Mouse (Mus musculus) liver, embryonic 12.5 days (tissue): ENCODE measurements around the gene Dynlt1b. TPM values are rescaled to one million over a fixed set of nuclear protein-coding genes. Genes with fewer than 3 reads are reported as not detected.
"Not testable (repeated sequence)": the region's sequence is repeated elsewhere in the genome, so short reads cannot be mapped to it uniquely, and the experiment has no call there.

Experiments
- ATAC-seq: fragments of 200-750 bp; cut with Nextera tagmentation; 2 replicates; pipeline ENCODE4 v1.8.0; 2017; ENCODE audit warnings: moderate number of reproducible peaks, mild to moderate bottlenecking, moderate library complexity
- H3K27ac ChIP-seq: fragments of 300-500 bp; sonication (generic); 2 replicates; pipeline ENCODE4 v1.5.1; 2016; ENCODE audit warnings: mild to moderate bottlenecking
- H3K27me3 ChIP-seq: fragments of 300-500 bp; sonication (generic); replicated peaks from 2 replicates; pipeline ENCODE4 v1.6.1; 2016; ENCODE audit warnings: mild to moderate bottlenecking, moderate library complexity
- H3K36me3 ChIP-seq: fragments of 300-500 bp; sonication (generic); 2 replicates; pipeline ENCODE4 v1.6.1; 2016; ENCODE audit warnings: mild to moderate bottlenecking, moderate library complexity
- H3K4me1 ChIP-seq: fragments of 300-500 bp; sonication (generic); 2 replicates; pipeline ENCODE4 v1.6.1; 2016
- H3K4me2 ChIP-seq: fragments of 300-500 bp; sonication (generic); 2 replicates; pipeline ENCODE4 v1.6.1; 2016; ENCODE audit warnings: mild to moderate bottlenecking, moderate library complexity
- H3K4me3 ChIP-seq: fragments of 300-500 bp; sonication (generic); 2 replicates; pipeline ENCODE4 v1.5.1; 2016; ENCODE audit warnings: mild to moderate bottlenecking, moderate library complexity
- H3K9ac ChIP-seq: fragments of 300-500 bp; sonication (generic); 2 replicates; pipeline ENCODE4 v1.6.1; 2016; ENCODE audit warnings: mild to moderate bottlenecking, moderate library complexity
- H3K9me3 ChIP-seq: fragments of 300-500 bp; sonication (generic); replicated peaks from 2 replicates; pipeline ENCODE4 v1.6.1; 2016; ENCODE audit warnings: mild to moderate bottlenecking, moderate library complexity
- WGBS: fragments of 180-500 bp; shearing (Covaris S2); methylation state at CpG from one replicate; pipeline ENCODE4 v1.1.7; 2016; ENCODE audit not compliant: insufficient replicate concordance; 5-methylcytosine and 5-hydroxymethylcytosine counted together
- polyA plus RNA-seq: library from polyadenylated mRNA; unstranded; fragments of >200 nt; fragmentation: Nextera tagmentation; extraction: Ambion mirVana; gene quantifications from 2 replicates; pipeline ENCODE4 v1.2.1, GENCODE M21; 2016

Gene Dynlt1b
- polyA plus RNA-seq, 1 experiment from 2014 or later = 229 TPM

DNA sequence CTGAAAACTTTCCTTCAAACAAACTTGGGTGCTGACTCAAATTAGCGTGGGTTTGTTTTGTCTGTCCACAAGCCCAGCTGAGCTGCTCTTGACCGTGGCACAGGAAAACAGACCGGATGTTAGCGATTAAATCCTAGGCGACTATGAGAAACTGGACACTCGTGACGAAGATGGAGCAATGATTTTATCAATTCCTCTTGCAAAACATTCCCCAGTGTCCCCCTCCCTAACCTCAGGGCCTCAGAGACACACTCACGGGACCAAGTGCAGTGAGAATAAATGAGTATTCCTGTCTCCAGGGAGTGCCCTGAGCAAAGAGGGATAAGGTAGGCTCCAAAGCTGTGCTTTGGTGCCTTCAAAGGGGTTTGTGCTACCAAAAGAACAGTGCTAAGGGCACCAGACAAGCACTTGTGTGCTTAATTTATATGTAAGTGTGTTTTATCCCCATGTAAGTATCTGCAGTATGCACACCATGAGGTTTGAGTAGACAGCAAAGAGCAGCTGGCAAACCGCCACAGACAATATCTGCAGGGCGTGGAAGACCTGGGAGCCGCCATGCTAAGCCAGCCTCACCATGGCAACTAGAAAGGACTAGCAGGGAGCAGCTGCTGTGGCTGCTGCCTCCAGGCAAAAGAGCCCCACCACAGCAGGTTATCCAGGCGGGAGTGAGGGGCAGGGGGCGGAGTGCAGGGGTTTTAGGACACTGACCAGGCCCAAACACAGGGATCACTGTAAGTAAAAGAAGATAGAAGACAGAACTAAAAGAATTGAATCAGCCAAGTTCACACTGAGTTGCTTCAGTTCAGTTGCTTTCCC, 30.4 kb upstream of the Dynlt1b start:
- not testable (repeated sequence) for ATAC-seq, H3K9me3 ChIP-seq, H3K4me2 ChIP-seq, H3K36me3 ChIP-seq, H3K4me3 ChIP-seq, H3K27ac ChIP-seq, H3K9ac ChIP-seq, H3K4me1 ChIP-seq, H3K27me3 ChIP-seq
- WGBS = 42% methylated on average over 8 of the region's 13 CpGs

DNA sequence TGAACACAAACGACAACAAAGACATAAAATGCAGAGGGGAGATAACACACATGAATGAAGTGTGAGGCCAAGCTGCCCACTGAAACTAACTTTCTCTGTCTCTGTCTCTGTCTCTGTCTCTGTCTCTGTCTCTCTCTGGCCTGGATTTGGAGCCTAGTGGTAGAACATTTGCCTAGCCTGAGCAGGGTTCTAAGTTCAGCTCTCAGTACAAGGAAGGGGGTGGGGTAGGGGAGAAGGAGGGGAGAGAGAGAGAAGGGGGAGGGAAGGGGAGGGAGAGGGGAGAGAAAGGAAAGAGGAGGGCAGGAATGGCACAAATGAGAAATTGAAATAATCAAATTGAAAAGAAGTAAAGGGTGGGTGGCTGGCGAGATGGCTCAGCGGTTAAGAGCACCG, 29.8 kb upstream of the Dynlt1b start:
- not testable (repeated sequence) for H3K4me1 ChIP-seq
- 61% methylated on average over 4 of the region's 4 CpGs for WGBS

DNA sequence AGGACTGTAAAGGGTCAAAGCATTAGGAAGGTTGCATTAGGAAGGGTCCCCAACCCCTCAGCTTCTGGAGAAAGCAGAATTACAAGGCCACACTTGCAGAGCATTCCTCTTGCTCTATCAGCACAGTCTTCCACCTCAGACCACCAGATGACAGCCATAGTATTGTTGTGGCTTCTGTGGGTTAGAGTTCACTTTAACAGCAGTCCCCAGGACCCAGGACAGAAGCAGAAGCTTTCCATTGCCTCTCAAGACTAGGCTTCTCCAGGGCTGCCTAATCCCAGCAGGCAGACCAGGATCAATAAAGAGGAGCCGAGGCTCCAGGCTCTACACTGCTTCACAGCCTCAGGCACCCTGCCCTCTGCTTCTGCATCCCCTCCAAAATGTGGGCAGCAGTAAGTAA, 25.4 kb upstream of the Dynlt1b start:
- H3K27ac ChIP-seq, ATAC-seq, H3K9ac ChIP-seq, H3K27me3 ChIP-seq, H3K4me2 ChIP-seq, H3K9me3 ChIP-seq, H3K4me3 ChIP-seq, H3K4me1 ChIP-seq, H3K36me3 ChIP-seq: not testable (repeated sequence)
- 26% methylated on average over 1 of the region's 1 CpGs for WGBS

More for the DNA sequence above, 29.8 kb upstream of the Dynlt1b start:
- H3K4me3 ChIP-seq, H3K36me3 ChIP-seq, H3K9me3 ChIP-seq, ATAC-seq, H3K4me2 ChIP-seq, H3K9ac ChIP-seq, H3K27ac ChIP-seq, H3K27me3 ChIP-seq: not testable (repeated sequence)

DNA sequence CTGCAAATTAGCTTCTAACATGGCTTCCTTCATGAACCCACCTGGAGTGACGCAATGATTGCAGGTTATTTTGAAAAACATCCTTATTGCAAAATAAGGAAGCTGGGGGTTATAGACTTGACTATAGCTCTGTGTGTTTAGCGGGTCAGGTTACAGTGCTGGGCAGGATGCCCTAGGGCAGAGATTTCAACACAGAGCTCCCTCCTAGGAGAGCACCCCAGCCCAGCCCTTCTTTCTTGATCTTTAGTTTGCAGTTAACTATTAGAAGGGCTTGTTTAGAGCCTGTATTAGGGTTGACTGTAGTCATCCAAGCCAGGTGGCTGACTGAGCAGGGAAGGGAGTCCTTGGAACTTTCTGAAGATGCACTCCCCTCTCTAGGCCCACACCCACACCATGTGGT, 22.9 kb upstream of the Dynlt1b start:
- H3K27ac ChIP-seq, H3K27me3 ChIP-seq, H3K36me3 ChIP-seq, H3K4me1 ChIP-seq, H3K9me3 ChIP-seq, ATAC-seq, H3K4me2 ChIP-seq, H3K9ac ChIP-seq, H3K4me3 ChIP-seq: not testable (repeated sequence)
- WGBS = 31% methylated on average over 1 of the region's 2 CpGs

DNA sequence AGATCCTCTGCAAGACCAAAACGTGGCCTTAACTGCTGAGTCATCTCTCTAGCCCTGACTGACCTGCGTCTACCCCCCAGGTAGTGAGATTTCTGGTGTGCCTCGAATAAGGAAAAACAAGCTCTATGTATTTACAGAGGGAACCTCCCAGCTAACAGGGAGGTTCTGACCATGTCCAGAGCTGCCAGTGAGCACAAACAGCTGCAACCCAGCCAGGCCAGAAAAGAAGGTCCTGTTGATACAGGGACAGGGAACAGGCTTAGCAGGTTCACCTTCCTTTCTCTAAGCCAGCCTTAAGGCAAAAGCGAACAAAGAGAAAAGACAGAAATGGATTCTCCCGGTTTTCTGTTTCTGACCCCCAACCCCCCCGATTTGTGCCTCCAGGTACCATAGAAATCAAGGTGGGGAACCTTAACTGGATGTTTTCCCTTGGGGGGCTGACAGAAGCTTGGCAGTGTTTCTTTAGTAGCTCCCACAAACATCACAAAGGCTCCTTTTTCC, 19.1 kb upstream of the Dynlt1b start:
- not testable (repeated sequence) for H3K36me3 ChIP-seq, ATAC-seq
- 43% methylated on average over 6 of the region's 6 CpGs for WGBS

DNA sequence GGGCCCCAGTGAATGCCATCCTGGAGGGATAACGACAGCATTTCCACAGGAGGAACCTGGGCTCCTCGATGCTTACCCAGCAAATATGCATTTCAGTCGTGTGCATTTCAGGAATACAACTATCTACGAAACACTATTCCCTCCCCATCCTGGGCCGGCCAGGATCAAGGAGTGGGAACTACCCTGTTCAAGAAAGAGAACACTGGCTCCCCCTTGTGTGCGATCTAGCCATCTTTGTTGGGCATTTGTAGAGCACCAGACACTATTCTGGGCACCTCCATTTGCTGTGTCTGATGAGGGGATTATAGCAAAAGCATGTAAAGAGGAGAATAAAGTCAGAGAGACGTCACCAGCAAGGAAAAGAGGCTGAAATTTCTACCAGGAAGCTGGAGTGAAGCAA, 12.8 kb upstream of the Dynlt1b start:
- not testable (repeated sequence) for H3K4me2 ChIP-seq, H3K4me1 ChIP-seq, H3K27ac ChIP-seq, H3K36me3 ChIP-seq, H3K27me3 ChIP-seq, ATAC-seq, H3K9me3 ChIP-seq, H3K9ac ChIP-seq, H3K4me3 ChIP-seq
- WGBS = 34% methylated on average over 6 of the region's 7 CpGs

More for the DNA sequence above, 19.1 kb upstream of the Dynlt1b start:
- not testable (repeated sequence) for H3K9ac ChIP-seq, H3K4me3 ChIP-seq, H3K27ac ChIP-seq, H3K4me2 ChIP-seq, H3K27me3 ChIP-seq, H3K9me3 ChIP-seq, H3K4me1 ChIP-seq

DNA sequence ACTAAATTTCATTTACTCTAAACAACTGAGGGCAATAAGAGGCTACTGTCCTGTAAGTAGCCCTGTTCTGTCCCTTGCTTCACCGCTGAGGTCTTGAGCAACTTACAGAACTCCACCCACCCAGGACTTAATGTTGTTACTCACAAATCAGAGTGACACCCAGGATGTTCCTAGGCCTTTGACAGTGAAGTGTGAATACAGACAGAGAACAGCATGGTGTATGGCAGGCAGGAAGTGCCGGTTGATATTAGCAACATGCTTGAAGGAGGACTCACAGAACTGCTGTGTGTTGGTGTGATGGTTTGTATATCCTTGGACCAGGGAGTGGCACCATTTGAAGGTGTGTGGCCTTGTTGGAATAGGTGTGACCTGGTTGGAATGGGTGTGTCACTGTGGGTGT, 9.4 kb upstream of the Dynlt1b start:
- H3K4me1 ChIP-seq, H3K27me3 ChIP-seq, H3K36me3 ChIP-seq, H3K9me3 ChIP-seq, H3K4me2 ChIP-seq, H3K4me3 ChIP-seq, H3K9ac ChIP-seq, H3K27ac ChIP-seq, ATAC-seq: not testable (repeated sequence)
- WGBS = 69% methylated on average over 1 of the region's 2 CpGs

DNA sequence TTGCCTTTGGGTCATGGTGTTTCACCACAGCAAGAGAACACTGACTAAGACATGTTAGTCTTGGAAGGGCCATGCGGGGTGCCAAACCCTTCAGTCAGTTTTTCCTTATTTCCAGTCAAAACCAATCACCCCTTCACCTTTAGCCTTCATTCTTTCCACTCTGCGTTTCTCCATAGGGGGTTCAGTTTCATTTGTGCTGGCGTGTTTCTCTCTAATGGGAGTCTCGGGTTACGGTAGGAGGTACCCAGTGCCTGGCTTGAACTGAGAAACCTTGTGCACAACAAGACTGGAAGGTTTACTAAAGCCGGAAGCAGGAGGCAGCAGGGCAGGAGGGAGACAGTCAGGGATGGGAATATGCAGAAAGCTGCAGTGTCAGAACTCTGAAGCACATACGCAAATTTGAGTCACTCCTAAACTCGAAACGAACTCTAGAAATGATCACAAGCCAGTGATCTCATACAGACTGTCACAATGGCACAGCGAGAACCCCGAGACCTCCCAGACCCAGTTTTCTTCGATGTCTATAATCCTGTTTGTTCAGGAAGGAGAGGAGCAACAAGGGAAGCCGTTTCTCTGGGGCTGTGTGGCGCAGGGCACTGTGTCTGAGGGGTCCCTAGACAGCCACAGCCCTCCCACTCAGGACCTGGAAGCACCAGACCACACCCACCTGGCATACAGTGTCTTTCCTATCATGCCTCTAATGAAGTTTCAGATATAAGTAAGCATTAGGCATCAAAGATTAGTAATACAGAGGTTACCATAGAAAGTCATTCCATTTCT, 8.2 kb upstream of the Dynlt1b start:
- not testable (repeated sequence) for H3K27ac ChIP-seq, H3K9ac ChIP-seq, H3K4me2 ChIP-seq, H3K4me3 ChIP-seq, ATAC-seq, H3K36me3 ChIP-seq, H3K4me1 ChIP-seq, H3K27me3 ChIP-seq, H3K9me3 ChIP-seq
- 55% methylated on average over 13 of the region's 14 CpGs for WGBS

DNA sequence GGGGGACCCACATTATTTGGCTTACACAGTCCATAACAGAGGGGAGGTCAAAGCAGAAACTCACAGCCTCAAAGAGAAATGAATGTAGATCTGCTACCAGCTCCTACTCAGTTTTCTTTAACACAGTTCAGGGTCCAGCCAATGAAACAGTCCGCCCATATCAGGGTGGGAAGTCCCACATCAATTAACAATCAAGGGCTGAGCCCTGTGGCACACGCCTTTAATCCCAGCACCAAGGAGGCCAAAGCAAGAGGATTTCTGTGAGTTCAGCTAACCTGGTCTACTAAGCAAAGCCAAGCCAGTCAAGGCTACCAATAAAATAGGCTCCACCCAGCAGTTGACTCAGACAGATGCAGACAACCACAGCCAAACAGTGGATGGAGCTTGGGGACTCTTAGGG, 7.5 kb upstream of the Dynlt1b start:
- not testable (repeated sequence) for H3K9me3 ChIP-seq, H3K9ac ChIP-seq, H3K4me3 ChIP-seq, H3K36me3 ChIP-seq, H3K4me2 ChIP-seq, H3K4me1 ChIP-seq, H3K27me3 ChIP-seq, H3K27ac ChIP-seq
- ATAC-seq = peak; percentile 22; the same call in 1 of the 2 replicates
- WGBS = 43% methylated on average over 2 of the region's 2 CpGs

DNA sequence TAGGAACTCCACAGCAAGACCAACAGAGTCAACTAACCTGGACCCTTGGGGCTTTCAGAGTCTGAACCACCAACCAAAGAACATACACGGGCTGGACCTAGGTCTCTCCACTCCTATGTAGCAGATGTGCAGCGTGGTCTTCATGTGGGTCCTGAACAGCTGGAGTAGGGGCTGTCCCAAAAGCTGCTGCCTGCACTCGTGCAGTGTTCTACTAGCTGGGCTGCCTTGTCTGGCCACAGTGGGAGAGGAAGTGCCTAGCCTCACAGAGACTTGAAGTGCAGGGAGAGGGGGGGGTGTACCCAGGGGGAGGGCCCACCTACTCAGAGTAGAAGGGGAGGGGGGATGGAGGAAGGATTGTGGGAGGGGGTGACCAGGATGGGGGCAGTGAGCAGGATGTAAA, 7.1 kb upstream of the Dynlt1b start:
- not testable (repeated sequence) for H3K36me3 ChIP-seq, H3K27me3 ChIP-seq, H3K4me1 ChIP-seq, H3K4me3 ChIP-seq, H3K9me3 ChIP-seq, H3K27ac ChIP-seq, H3K4me2 ChIP-seq, H3K9ac ChIP-seq
- 38% methylated on average over 3 of the region's 3 CpGs for WGBS
- ATAC-seq = peak; percentile 30; the same call in 1 of the 2 replicates

DNA sequence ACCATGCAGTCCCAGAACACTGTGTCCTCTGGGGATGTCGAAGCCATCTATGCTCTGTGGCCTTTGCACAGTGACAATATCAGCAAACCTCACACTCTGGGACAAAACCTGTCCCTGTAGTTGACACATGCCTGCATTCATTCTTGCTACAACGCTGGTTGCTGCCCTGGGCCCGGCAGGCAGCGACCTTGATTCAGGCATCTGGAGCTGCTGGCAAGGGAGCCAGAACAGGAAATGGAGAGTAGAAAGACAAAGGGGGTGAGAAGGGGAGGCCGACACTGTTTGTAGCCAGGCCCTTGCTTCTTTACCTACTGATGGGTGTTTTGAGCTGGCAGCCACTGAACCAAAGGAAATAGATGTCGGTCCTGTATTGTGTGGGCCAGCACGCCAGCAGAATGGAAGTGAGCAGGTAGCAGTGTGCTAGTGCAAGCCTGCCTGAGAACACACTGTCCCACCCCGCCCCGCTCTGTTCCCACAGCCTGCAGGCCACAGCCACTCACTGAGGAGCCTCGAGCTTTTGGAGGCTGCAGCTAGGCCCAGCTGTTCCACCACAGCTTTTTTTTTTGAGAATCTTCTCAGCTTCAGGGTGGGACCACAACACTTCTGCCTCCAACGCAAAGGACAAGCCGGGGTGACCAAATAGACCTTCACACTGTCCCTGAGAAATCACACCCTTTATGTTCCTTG, 5.5 kb upstream of the Dynlt1b start:
- not testable (repeated sequence) for H3K27me3 ChIP-seq, H3K36me3 ChIP-seq, H3K9ac ChIP-seq, H3K27ac ChIP-seq, ATAC-seq, H3K4me1 ChIP-seq, H3K4me2 ChIP-seq, H3K9me3 ChIP-seq, H3K4me3 ChIP-seq
- WGBS = 50% methylated on average over 12 of the region's 12 CpGs

DNA sequence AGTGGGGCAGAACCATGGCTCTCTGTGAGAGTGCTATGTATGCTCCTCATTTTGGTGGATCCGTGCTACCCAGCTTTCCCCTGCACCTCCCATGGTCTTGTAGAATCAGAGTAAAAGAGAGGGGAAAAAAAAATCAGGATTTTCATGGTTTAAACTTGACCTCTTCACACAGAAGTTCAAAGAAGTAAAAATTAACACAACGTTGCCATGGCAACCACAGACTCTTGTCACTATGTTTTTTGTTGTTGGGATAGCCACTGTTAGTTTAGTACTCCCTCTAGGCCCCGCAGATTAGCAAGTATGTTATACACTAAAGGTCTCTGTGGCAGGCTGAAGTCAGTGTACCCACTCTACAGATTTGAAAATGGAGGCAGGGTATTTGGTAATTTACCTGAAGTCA, 4.6 kb upstream of the Dynlt1b start:
- not testable (repeated sequence) for H3K4me2 ChIP-seq, H3K27me3 ChIP-seq, H3K4me1 ChIP-seq, H3K4me3 ChIP-seq, H3K9ac ChIP-seq, ATAC-seq, H3K36me3 ChIP-seq, H3K9me3 ChIP-seq, H3K27ac ChIP-seq
- WGBS = 64% methylated on average over 3 of the region's 3 CpGs
